Mouse (Mus musculus): ENCODE data around the gene Ccdc69.
"Not testable (repeated sequence)": the region's sequence is repeated elsewhere in the genome, so short reads cannot be mapped to it uniquely, and the experiment has no call there.

Gene Ccdc69

DNA sequence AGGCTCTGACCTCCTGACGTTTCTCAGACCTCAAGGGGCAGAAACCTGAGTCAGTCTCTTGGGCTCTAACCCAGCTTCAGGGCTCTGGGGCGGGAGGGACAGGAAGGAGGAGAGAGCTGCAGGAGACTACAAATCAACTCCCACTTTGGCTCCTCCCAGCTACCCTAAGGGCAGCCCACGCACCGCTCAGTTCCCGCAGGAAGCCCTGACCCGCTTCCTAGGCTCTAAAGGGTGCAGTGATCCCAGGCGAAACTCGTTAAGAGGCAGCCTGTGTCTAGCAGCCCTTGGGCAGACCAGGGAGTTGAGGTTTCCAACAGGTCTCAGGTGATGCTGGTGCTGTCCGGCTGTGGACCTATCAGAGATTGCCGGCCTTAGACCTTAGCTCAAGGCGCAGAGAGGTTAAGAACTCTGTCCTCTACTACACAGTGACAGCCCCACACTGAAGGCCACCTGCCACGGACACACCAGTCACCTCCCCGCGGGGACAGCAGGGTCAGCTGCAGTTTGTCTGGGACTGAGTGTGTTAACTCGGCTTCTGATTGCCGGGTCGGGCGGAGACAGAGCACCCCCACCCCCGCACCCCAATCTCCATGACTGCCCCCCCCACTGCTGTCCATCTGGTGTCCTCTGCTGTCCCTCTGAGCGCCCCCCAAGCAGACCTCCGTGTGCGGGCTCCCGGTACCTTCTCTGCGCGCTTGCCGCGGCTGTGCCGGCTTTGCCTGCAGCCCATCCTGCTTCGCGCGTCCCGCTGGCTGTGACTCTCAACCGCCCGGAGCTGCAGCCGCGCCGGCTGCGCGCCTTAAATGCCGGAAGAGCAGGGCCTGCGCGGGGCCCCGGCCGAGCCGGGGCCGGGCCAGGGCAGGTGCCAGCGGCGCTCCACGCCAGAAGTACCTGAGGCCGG is at the start of gene Ccdc69:
TSS of gene Ccdc69 (minus strand) at position 801 of the 901 bp plus-strand sequence.
- peak in 1 of 2 experiments; percentile 30 for DNase-seq (ENCODE audit: low spot score in 2 of 2)

DNA sequence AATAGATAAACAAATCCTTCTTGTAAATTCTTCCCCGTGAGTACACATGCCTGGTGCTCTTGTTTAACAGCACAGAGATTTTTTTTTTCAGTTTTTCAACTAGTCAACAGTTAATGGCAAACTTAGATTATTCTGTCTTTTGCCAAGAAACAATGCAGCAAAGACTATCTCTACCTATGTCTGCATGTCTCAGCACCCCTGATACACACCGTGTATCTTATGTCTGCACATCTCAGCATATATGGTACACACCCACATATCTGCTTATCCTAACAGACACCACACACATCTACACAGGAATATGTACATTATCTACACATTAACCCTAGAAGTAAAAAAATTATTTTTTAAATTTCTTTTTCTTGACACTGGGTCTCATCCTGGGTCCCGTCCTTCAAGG is 48.7 kb upstream of the Ccdc69 start:
- DNase-seq (ENCODE audit: low spot score in 2 of 2) = no peak

- no peak for DNase-seq (ENCODE audit: low spot score in 2 of 2)
Observed at GRCm38 (mm10) chr11:55121430-55121829, 43.5 kb upstream of the Ccdc69 start.

- DNase-seq (ENCODE audit: low spot score in 2 of 2) = no peak
Observed at GRCm38 (mm10) chr11:55120821-55121271, 42.9 kb upstream of the Ccdc69 start.

DNA sequence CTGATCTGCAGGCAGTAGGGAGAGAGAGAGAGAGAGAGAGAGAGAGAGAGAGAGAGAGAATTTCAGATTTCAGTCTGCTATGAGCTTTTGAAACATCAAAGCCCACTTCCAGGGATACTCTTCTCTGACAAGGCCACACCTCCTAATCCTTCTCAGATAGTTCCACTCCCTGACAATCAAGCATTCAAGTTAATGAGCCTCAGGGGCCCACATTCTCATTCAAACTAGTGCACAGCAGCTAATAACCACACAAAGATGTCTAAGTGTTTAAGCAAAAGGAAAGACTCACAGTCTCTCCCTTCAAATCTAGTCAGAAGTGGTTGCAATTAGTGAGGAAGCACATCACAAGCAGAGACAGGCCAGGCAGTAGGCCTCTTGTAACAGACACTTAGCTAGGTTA is 42.3 kb upstream of the Ccdc69 start:
- no peak for DNase-seq (ENCODE audit: low spot score in 2 of 2)

DNA sequence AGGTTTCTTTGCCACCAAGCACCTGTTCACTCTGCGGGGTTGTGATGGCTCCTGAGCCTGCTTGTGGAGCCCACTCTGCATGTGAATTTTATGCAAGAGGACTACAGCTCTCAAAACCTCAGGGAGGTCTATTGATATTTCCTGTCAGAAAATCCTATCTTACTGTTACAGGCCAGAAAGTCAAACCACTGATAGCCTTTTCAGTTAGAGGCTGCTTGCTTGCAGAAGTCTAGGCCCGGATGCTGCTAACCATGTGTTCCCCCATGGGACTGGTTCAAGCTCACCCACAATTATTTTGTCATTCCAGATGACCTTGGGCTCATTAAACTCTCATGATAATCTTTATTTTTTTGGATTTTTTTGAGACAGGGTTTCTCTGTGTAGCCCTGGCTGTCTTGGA is 39.1 kb upstream of the Ccdc69 start:
- DNase-seq (ENCODE audit: low spot score in 2 of 2) = no peak

DNA sequence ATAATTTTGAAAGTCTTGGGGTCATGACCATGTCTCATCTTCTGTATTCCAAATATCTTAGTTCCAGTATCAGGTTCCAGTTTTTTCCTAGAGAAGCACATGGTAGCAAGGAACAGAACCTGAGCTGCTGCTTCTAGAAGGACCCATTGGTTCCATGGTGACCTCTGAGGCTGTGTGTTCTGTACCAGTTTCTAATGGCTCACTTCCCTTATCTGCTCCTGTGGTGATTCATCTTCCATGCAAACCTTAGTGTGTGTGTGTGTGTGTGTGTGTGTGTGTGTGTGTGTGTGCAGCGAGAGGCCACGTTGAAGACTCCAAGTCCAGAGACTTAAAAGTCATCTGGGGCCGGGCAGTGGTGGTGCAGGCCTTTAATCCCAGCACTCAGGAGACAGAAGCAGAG is 38.1 kb upstream of the Ccdc69 start:
- DNase-seq (ENCODE audit: low spot score in 2 of 2) = no peak

GRCm38 (mm10) chr11:55114291-55114690 is 36.4 kb upstream of the Ccdc69 start:
- DNase-seq (ENCODE audit: low spot score in 2 of 2) = no peak

DNA sequence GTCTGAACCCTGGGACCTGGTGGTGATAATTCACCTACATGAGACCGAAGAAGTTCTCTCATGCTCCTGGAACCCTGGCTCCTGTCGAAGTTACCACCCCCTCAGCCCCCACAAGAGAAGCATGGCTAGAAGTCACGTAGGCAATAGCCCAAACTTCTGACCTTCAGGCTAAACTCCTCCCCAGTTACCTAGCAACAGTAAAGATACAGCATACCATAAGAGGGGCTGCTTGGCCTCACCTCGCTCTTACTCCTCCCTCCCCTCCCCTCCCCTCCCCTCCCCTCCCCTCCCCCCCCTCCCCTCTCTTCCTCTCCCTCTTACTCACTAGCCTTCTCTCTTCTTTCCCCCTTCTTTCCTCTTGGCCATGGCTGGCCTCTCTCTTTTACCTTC is 35.9 kb upstream of the Ccdc69 start:
- DNase-seq (ENCODE audit: low spot score in 2 of 2) = not testable (repeated sequence)

GRCm38 (mm10) chr11:55113209-55113860 is 35.4 kb upstream of the Ccdc69 start:
- DNase-seq (ENCODE audit: low spot score in 2 of 2) = no peak

DNA sequence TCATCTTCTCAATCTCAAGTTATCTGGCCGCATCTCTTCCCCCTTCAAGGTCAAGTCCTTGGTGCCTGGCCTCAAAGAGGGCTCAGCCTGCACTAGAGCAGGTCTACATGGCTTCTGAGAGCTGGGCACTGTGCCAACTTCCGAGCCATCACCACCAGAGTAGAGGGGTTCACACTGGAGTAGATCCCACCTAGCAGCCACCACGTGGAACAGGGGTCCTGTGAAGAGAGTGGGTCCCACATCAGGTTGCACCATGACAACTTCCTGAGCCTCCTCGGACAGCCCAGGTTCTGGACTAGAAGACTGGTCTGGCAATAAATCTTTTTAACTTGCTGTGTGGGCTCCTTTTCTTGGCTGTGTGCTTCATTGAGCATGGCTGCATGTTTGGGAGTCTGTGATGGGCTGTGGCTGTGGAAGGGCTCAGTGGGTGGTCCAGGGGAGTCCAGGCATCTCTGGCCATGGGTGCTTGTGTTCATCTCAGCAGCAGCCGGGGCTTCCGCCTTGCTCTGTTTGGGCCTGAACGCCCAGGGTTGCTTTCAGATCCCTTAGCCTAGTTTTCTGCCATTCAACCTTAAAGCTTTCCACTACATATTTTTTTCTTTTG is 32.7 kb upstream of the Ccdc69 start:
- no peak for DNase-seq (ENCODE audit: low spot score in 2 of 2)

DNA sequence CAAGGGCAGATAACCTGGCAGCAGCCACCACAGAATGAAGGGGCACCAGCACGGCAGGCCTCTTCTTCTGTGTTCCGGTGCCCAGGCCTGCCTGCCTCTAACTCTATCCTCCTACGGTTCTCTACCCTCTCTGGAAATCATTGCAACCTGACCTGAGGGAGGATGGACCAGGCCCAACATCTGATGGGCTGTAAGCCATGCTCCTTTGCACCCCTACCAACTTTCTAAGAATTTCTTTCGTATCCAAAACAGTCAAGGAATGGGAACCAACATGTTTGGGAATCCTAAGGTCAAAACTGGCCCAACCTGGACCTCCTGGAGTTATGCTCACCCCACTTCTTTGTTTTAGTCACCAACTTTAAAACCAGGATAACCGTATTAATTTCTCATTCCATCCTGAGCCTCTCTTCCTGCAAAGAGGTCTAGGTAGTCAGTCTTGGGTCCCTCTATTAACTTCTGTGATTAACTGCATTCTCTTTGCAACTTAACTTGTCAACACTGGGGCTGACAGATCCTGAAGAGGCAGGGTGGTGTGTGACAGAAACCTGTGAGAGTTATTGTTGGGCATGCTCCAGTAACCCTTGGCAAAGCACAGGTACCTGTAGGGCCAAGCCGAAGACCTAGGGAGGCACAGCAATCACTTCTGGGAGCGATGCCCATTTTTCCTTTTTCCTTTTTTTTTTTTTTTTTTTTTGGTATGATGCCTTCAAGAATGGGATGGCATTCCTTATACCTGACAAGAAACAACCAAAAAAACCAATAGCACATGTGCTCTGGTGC is 31.8 kb upstream of the Ccdc69 start:
- no peak for DNase-seq (ENCODE audit: low spot score in 2 of 2)

DNA sequence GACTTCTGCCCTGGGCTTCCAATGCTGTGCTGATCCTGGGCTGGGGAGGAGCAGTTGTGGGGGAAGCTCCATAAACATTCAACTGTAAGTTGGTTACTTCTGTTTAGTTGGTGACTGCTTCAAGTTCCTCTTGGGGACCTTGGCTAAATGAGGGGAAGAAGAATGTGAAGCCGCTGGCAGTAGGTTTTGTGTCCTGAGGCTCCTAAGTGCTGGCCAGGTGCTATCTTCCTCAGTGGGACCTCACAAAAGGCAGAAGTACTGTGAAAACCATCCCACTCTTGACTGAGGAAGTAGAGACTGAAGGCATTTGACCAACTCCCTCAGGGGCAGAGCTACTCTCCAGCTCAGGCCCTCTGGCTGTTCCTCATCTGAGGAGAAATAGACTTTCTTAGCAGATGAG is 28.7 kb upstream of the Ccdc69 start:
- DNase-seq (ENCODE audit: low spot score in 2 of 2) = no peak

DNA sequence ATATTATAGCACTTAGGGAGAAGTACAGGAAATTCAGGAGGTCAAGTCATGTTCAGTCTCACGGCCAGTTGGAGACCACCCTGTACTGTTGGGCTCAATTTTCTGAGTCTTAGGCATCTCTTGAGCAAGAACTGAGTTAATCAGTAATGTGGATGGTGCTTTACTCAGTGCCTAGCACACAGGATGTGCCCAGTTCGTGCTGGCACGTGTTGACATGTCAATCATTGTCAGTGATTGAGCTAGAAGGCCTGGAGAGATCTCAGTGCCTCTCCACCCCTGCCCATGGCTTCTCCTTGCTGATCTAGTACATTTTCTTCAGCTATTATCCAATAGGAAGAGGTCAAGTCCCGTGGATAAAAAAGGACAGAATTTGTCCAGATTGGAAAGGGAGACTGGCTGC is 27.5 kb upstream of the Ccdc69 start:
- DNase-seq (ENCODE audit: low spot score in 2 of 2) = no peak

GRCm38 (mm10) chr11:55103229-55103628 is 25.3 kb upstream of the Ccdc69 start:
- no peak for DNase-seq (ENCODE audit: low spot score in 2 of 2)

DNA sequence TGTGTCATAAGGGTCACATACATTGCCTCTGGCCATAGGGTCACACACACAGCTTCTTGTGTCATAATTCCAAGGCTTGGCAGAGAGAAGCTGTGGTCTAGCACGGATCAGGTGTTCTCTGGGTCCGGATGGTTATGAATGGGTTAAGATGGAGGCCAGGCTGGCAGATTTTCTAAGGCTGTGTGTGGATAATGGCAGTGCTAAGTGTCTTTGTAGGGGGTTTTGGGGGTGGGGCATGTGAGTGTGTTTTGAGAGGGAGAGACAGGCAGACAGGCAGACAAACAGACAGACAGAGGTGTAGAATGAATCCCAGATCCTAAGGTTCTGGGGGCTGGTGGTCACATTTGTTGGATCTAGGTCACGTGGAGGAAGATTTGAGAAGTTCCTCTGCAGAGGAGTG is 24.1 kb upstream of the Ccdc69 start:
- no peak for DNase-seq (ENCODE audit: low spot score in 2 of 2)

GRCm38 (mm10) chr11:55099868-55100267 is 21.9 kb upstream of the Ccdc69 start:
- no peak for DNase-seq (ENCODE audit: low spot score in 2 of 2)

DNA sequence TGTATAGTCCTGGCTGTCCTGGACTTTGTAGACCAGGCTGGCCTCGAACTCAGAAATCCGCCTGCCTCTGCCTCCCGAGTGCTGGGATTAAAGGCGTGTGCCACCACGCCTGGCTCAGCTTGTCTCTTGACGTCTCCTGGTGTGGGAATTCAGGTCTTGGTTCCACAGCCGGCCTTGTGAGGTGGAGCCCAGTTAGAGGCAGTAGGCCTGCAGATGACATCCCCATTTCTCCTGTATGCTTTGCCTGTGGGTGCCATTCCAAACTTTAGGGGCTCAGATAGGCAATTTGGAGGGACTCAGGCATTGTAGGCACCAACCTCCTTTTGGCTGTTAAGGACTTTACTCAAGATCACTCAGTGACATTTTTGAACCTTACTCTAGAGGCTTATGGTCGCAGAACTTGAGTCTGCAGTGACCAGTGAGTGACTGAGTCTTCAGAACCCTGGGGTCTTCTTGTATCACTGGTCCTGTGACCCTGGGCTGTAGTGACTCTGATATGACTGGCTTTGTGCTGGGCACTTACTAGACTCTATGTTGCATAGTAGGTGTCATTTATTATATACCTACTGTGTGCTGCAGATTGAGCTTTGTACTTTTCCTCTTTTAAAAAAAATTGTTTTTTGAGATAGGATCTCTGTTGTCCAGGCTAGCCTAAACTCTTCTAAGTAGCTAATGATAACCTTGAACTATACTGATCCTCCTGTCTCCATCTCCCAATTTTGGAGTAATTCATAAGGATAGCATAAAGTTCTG is 21.3 kb upstream of the Ccdc69 start:
- no peak for DNase-seq (ENCODE audit: low spot score in 2 of 2)

DNA sequence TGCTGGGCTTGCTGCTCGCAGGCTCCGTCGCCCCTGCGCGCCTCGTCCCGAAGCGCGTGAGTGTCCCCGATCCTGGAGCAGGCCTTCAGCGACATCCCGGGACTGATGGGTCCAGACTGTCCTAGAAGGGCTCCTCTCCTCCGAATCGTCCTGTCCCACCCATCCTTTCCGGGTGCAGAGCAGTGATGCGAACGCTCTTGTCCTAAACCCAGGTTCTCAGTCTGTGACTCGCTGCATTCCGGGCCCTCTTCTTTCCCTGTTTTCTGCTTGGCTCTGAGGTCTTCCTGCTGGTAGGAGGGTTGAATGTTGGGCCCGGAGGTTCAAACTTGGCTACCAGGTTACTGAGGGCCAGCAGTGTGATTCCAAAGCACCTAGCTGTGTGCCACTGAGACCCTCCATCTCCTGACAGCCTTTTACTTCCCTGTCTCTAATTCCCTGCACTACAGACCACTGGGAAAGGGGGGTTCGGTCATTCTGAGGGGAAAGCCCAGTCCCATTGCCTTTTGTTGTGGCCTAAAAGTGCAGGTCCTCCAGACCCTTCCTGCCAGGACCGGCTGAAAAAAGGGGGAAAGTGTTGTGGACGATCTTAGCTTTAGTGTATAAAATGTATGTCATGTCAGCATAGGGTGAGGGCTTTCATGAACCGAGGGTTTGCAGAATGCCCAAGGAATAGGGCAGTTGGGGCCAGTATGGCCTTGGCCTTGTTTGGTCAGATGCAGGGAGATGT is 20.4 kb upstream of the Ccdc69 start:
- DNase-seq (ENCODE audit: low spot score in 2 of 2) = no peak

DNA sequence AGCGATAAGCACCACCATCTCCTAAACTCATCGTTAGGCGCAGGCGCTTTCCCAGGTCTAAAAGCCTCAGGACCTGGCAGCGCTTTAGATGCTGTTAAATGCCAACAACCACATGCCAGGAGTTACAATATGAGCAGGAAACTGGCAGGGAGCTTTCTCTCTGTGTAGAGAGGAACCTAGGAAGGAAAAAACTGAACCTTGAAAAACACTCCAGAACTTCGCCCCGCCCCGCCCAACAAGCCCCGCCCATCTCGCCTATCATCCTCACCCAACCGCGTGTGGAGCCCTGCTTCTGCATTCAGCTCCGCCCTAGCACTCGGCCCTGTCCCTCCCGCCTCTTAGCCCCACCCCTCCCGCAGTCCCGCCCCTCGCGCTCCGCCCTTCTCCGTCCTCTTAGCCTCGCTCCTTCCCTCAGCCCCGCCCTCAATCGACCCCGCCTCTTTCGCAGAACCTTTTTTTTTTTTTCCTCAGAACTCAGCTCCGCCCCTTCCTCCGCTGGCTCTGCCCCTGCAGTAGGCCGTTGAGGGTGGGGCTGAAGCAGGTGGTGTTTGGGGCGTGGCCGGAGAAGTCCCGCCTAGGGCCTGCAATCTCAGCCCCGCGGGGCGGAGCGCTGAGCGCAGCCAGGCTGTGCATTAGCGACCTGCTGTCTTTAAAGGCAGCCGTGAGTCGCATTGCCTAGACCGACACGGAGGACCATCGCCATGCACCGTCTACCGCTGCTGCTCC is 19.7 kb upstream of the Ccdc69 start, which contains the start of gene Gm2a:
TSS of gene Gm2a (plus strand) at position 653 of the 726 bp plus-strand sequence.
- DNase-seq (ENCODE audit: low spot score in 2 of 2) = peak; percentile 89 to 92

All from frontal cortex, postnatal 10 days (tissue).